Mouse (Mus musculus): ENCODE results near the gene Il17d. TPM values are rescaled to one million over a fixed set of nuclear protein-coding genes. Genes with fewer than 3 reads are reported as not detected.

Il17d gene
- total RNA-seq (2021): 1 to 10 TPM in 1 of 2 experiments, under 1 TPM in 1; 0.64 to 1.4 TPM
- long read RNA-seq, experiment 1: 0 reads
- long read RNA-seq, experiment 2: 0 reads

DNA sequence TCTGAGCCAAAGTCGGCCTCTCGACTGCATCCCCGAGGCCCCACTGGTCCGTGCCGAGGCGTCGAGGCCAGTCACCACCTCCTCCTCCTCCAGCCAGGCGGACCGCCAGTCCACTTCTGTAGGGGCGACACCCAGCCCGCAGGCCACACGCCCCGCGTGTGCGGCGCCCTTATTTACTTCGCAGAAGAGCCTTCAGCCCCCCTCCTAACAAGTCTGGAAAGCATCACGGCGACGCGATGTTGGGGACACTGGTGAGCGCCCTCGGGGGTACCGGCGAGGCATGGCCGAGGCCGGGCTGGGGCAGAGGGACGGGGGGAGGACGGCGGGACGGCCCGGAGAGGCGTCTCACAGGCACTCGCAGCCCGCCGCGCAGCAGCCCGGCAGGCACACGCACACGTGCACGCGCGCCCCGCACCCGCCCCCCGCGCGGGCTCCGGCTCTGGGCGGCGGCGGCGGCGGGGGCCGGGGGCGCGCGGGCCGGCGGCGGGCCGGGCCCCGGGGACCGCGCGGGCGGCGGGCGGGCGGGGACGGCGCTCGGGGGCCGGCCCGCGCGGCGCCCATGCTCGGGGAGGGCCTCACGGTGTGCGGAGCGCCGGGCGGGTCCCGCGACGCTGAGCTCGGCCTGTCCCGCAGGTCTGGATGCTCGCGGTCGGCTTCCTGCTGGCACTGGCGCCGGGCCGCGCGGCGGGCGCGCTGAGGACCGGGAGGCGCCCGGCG lies at the start of gene Il17d:
TSS of gene Il17d (plus strand) at position 107 of the 717 bp plus-strand sequence.
- DNase-seq: peak; percentile 57

DNA sequence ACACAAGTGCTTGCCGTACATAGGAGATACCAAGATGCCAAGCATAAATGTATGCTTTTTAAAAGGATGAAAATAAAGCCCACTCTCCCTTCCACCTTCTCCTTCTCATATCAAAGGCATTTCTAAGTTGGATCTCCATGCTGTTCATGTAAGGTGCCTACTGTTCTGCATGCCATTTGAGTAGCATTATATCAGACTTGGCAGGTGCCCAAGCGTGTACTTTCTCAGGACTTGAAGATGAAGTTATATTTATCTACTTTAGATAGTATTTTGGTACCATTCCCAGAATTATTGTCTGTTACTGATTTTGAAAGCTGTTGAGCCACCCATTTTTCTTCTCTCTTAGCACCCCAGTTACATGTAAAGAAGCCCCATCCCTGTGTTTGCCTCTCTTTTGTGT lies 49.5 kb upstream of the Il17d start:
- no peak for DNase-seq
- Histone ChIP-seq H3K4me3 (no peak overlapping the region), H3K27ac (no peak overlapping the region)
- intact Hi-C loops (cut with DNase I): no loop called here
- no peak for TF ChIP-seq CTCF (IDR thresholded peaks at IDR 0.05)

More for the DNA sequence above, at the start of gene Il17d:
- intact Hi-C loops (cut with DNase I): no loop called here
- H3K27ac ChIP-seq: peak within 1 kb of the TSS; percentile 48
- H3K4me3 ChIP-seq: peak within 1 kb of the TSS; percentile 73
- no peak for TF ChIP-seq CTCF (IDR thresholded peaks at IDR 0.05)

DNA sequence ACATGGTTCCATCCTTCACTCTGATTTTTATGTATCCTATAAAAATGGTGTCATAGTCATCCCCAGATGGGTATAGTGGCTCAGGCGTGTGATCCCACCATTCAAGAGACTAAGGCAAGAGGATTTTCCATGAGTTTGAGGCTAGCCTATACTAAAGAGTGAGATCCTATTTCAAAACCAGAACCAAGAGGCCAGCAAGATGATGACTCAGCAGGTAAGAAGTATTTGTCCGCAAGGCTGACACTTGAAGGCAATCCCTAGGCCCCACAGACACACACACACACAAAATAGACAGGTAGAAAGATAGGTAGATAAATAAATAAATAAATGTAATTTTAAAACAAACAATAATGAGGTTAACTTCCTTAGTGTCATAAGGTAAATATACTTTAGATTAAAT lies 42.3 kb upstream of the Il17d start:
- intact Hi-C loops (cut with DNase I): no loop called here
- no peak for DNase-seq
- no peak for TF ChIP-seq CTCF (IDR thresholded peaks at IDR 0.05)
- Histone ChIP-seq H3K4me3 (no peak overlapping the region), H3K27ac (no peak overlapping the region)

DNA sequence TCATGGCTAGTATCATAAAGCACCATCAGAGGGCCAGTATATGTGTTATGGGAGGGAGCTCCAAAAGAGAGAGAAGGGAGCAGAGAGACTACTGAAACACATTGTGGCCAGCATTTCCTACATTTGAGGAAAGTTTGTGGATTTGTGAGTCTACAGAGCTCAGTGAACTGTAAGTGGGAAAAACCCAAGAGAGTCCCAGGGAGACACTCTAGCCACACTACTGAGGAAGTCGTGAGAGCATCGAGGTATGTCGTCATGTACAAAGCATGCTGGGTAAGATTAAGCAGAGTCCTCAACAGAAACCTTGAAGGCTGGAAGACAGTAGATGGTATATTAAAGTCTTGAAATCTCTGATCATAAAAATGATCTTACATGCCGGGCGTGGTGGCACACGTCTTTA lies 40.4 kb upstream of the Il17d start:
- Histone ChIP-seq H3K27ac (no peak overlapping the region), H3K4me3 (no peak overlapping the region)
- TF ChIP-seq CTCF (IDR thresholded peaks at IDR 0.05): no peak
- intact Hi-C loops (cut with DNase I): no loop called here
- no peak for DNase-seq

DNA sequence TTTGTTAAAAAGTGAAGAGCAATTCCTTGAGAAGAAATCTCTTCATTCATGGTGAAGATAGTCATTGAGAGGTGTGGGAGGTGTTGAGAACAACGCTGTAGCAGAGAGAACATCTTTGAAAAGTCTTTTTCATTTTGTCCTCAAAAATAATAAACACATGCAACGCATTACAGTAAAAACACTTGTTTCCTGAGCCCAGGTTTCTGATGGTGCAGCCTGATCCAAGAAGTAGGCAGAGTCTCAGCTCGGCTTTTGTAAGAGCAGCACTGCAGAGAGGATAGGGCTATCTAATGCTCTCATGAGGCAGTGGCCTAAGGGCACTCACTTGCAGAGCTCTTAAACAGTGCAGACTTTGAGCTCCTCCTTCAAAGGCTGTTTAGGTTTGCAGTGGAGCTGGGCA lies 34.9 kb upstream of the Il17d start:
- no peak for TF ChIP-seq CTCF (IDR thresholded peaks at IDR 0.05)
- DNase-seq: no peak
- H3K4me3 ChIP-seq: no peak overlapping the region
- intact Hi-C loops (cut with DNase I): no loop called here
- no peak overlapping the region for H3K27ac ChIP-seq

DNA sequence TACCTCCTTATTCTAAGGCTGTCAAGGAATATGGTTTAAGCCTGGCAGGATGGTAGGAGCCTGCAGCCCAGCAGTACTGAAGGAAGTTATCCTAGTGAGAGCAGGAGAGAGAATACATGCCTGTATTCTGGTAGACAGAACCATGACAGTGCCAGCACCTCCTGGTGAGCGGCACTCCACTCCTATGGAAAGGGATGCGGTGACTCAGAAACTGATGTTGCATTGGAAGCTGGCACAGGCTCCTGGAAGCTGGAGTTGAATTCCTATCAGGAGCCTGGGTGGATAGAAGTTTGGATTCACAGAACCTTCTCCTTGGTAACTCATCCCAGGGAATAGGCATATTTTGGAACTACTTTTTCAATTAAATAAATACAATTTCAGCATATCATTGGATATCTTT lies 30.7 kb upstream of the Il17d start:
- no peak for TF ChIP-seq CTCF (IDR thresholded peaks at IDR 0.05)
- intact Hi-C loops (cut with DNase I): no loop called here
- H3K27ac ChIP-seq: no peak overlapping the region
- no peak overlapping the region for H3K4me3 ChIP-seq
- DNase-seq: no peak

DNA sequence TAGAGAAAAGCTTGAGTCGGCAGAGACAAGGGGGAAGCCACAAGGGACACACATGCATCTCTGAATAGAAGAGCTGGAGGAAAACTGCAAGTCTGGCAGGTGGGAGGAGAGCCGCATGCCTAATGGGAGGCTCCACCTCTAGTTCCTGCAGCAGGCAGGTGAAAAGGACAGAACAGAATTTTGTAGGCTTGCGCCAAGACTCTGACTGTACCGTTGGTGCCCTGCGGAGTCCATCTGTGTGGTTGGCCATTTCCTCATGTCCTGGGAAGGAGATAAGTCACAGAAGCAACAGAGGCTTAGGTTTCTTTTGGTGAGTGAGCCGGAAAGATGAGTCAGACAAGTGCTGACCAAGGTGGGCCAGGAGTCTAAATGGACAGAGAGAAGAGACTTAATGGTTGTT lies 20.8 kb upstream of the Il17d start:
- H3K27ac ChIP-seq: no peak overlapping the region
- DNase-seq: no peak
- intact Hi-C loops (cut with DNase I): no loop called here
- H3K4me3 ChIP-seq: no peak overlapping the region
- no peak for TF ChIP-seq CTCF (IDR thresholded peaks at IDR 0.05)

DNA sequence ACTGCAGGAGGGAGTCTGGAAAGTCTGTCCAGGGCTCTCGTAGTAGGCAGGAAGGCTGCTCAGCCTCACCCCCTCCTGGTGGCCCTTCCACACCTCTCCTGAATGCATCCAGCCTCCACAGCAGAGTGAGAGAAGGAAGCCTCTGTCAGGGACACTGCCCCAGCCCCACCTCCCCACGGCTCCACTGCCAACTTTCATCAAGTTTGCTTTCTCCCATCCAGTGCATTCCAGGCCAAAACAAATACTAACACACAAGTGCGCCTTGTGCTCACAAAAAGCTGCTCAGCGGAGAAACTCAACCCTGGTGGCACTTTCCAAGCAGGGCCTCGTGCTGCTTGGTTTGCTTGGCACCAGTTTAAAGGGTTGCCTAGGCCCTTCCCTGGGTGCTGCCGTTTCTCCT lies 15.0 kb upstream of the Il17d start:
- no peak for TF ChIP-seq CTCF (IDR thresholded peaks at IDR 0.05)
- intact Hi-C loops (cut with DNase I): no loop called here
- no peak for DNase-seq
- no peak overlapping the region for H3K27ac ChIP-seq
- H3K4me3 ChIP-seq: no peak overlapping the region

DNA sequence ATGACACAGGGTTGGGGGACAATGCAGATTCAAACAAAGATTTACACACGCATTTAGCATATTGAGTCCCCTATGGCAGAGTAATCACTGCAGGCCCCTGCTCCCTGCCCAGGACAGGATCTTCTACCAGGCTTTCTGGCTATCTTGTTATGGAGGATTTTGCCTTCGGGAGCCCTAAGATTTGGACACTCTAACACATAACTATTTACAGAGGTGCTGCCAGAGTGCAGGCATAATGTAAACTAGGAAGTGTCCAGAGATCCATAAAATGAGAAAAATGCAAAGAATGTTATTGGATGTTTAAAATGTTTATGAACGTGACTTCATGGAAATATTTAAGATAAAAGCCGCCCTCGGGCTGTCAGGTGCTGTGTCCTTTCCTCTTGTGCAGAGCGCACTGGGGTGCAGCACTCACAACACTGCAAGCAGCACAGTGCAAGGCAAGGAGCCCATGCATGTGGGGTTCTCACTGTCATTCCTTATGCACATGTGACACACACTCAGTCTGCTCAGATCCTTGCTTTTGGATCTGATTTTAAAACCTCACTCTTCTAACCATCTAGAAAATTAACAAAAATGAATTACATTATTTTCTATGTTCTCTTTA lies 9.3 kb upstream of the Il17d start:
- intact Hi-C loops (cut with DNase I): no loop called here
- DNase-seq: no peak
- TF ChIP-seq CTCF (IDR thresholded peaks at IDR 0.05): no peak
- no peak overlapping the region for H3K4me3 ChIP-seq
- H3K27ac ChIP-seq: no peak overlapping the region

DNA sequence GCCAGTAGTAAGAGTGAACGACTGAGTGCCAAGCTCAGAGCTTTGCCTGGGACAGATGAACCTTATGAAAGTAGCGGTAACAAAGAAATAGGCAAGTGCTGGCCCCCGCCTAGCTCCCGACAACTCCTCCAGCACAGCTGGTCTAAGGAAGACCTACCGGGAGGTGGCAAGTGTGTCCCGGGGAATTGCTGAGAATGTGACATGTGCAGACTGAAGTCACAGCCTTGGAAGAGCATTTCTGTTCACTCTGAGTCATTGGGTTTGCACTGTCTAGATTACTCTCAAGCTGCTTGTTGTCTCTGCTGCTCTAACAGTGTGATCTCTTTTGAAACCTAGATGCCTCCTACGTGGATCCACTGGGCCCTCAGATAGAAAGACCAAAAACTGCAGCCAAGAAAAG lies 7.6 kb upstream of the Il17d start:
- no peak overlapping the region for H3K4me3 ChIP-seq
- DNase-seq: no peak
- intact Hi-C loops (cut with DNase I): no loop called here
- TF ChIP-seq CTCF (IDR thresholded peaks at IDR 0.05): no peak
- no peak overlapping the region for H3K27ac ChIP-seq

DNA sequence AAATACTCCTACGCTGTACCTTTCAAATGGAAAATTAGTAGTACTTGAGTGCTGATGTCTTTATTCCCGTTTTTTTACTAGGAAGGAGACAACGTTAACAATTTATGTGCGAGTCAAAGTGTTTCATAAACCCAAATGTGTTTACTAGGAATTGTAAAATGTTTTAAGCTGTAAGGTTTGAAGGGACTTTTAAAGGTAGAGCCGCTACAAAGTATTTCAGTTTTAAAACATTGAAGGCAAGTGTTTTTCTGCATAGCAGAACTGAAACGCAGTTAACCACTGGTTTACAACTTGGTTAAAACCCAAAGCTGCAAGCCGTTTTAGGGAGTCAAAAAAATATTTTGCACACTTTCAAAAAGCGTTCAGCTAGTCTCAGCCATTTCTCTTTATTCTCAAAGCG lies 815 bp upstream of the Il17d start:
- Histone ChIP-seq H3K27ac (no peak overlapping the region), H3K4me3 (no peak overlapping the region)
- no peak for TF ChIP-seq CTCF (IDR thresholded peaks at IDR 0.05)
- DNase-seq: no peak
- intact Hi-C loops (cut with DNase I): no loop called here

DNA sequence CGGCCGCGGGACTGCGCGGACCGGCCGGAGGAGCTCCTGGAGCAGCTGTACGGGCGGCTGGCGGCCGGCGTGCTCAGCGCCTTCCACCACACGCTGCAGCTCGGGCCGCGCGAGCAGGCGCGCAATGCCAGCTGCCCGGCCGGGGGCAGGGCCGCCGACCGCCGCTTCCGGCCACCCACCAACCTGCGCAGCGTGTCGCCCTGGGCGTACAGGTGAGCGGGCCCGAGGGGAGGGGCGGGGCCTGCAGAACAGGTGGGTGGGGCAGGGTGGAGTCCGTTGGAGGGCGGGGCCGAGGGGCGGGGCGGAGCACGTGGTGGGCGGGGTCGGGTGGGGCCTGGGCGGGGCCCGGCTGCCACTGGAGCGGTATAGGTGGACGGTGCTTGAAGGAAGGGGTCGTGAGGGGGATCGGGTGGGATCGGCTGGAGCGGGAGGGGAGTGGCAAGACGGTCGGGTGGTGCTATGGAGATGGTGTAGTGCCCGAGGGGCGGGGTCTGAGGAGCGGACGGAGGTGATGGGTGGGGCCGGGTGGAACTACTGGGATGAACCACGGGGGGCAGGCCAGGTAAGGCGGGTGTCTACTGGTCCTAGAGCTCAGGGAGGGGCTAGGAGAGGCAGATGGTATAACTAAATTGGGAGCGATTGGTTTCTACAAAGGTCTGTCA lies 942 bp downstream of the Il17d start:
- H3K4me3 ChIP-seq: peak overlapping the region; percentile 73
- intact Hi-C loops (cut with DNase I): no loop called here
- H3K27ac ChIP-seq: peak overlapping the region; percentile 24; the same call in 1 of the 2 replicates
- peak; percentile 22; the same call in 1 of the 2 replicates for TF ChIP-seq CTCF (IDR thresholded peaks at IDR 0.05)
- peak; percentile 71 for DNase-seq

DNA sequence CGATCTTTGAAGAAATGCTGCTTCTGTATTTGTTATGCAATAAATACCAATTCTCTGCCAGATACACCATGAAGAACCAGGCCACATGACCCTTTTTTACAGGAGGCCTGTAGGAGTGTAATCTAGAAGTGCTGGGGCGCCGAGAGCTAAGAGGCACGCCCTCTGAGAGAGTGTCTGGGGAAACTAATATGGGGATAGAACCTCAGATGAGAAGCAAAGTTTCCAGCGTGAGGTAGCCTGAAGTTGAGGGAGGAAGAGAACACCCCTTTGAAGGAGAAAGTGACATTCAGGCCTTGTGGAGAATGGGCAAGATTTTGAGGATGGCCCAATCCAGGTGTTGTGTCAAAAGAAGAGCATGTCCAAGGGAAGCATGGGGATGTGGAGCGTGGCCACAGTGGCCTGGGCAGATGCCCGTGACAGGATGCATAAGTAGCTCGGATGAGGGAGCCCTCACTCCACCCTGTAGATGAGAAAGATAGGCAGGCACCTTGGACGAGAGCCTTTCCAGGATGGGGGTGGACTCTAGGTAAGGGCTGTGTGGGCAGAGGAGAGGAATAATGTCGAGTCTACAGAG lies 1.6 kb downstream of the Il17d start:
- intact Hi-C loops (cut with DNase I): no loop called here
- TF ChIP-seq CTCF (IDR thresholded peaks at IDR 0.05): no peak

More for the DNA sequence above, 1.6 kb downstream of the Il17d start:
- peak overlapping the region; percentile 24; the same call in 1 of the 2 replicates for H3K27ac ChIP-seq
- no peak for DNase-seq
- peak overlapping the region; percentile 73 for H3K4me3 ChIP-seq

All from gastrocnemius, adult 2 months (tissue).